Mouse (Mus musculus) common myeloid progenitor, adult 5-6 weeks (primary cell): Measurements from ENCODE around the gene Kpna7. TPM values are rescaled to one million over a fixed set of nuclear protein-coding genes. Genes with fewer than 3 reads are reported as not detected.
"Not testable (repeated sequence)": the region's sequence is repeated elsewhere in the genome, so short reads cannot be mapped to it uniquely, and the experiment has no call there.

Experiments
- ATAC-seq: replicated peaks from 2 replicates; pipeline ENCODE4 v1.8.0; 2016; ENCODE audit warnings: low read depth, mild to moderate bottlenecking, moderate TSS enrichment, inconsistent platforms; ENCODE audit not compliant: poor library complexity, severe bottlenecking
- total RNA-seq: library from RNA; stranded (forward); fragments of 200-1000, 187-1606 nt; gene quantifications from 2 replicates; pipeline ENCODE4 v1.2.3, GENCODE M21; 2017

Gene Kpna7
- total RNA-seq, 1 experiment from 2014 or later = not detected

DNA sequence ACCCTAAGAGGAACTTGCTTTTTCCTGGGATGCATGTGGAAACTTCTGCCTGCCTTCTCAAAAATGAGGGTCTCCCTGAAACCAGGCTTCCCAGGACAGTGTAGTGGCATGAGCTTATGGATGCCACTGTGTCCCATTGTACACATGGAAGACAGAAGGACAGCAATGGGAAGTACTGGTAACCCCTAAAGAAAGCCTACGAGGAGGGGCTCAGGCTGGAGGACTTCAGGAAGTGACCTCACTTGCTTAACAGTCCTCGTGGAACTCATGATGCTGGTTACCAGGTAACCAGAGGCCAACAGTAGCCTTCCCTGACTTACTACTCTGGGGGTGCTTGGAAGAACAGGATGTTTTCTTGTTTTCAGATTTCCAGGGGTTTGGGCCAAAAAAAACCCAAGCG is 41.1 kb downstream of the Kpna7 start, which contains the start of gene 1700018F24Rik:
TSS of gene 1700018F24Rik (plus strand) at position 301 of the 400 bp plus-strand sequence.
- ATAC-seq = not testable (repeated sequence)

GRCm38 (mm10) chr5:145041628-145042027 is 42.2 kb downstream of the Kpna7 start:
- ATAC-seq = peak; percentile 56; the same call in 1 of the 2 replicates

DNA sequence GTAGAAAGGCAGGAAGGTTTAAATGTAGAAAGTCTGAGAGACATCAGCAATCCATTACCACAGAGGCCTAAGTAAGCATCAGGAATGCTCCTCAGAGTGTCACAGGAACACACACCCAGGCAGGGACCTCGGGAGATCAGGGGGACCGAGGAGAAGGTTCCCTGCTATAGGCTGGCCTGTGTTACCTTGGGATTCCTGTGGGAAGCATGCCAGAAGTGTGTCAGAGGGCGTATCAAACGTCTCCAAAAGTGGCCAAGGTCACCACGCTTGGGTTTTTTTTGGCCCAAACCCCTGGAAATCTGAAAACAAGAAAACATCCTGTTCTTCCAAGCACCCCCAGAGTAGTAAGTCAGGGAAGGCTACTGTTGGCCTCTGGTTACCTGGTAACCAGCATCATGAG is 51.4 kb downstream of the Kpna7 start, which contains the start of gene Gm4871:
TSS of gene Gm4871 (minus strand) at position 364 of the 400 bp plus-strand sequence.
- not testable (repeated sequence) for ATAC-seq

DNA sequence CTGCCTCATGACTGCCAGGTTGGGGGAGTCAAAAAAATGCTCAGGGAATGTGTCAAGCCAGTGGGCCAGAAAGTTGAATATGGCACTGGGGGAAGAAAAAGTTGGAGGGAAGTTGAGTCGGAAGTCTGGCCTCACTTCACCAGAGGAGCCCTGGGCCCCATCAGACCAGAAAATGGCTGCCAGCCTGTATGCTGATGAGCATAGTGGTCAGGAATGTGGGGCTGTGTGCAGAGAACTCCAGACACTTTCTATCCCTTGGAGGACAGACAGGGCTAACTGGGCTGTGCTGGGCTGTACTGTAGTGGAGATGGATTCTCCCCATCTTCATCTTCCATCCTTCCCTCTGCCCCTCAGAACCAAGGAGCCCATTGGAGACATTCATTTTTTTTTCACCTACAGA is 53.4 kb downstream of the Kpna7 start:
- ATAC-seq = not testable (repeated sequence)

- peak; percentile 42; the same call in 1 of the 2 replicates for ATAC-seq
Observed at GRCm38 (mm10) chr5:145020712-145021111, 63.1 kb downstream of the Kpna7 start.

DNA sequence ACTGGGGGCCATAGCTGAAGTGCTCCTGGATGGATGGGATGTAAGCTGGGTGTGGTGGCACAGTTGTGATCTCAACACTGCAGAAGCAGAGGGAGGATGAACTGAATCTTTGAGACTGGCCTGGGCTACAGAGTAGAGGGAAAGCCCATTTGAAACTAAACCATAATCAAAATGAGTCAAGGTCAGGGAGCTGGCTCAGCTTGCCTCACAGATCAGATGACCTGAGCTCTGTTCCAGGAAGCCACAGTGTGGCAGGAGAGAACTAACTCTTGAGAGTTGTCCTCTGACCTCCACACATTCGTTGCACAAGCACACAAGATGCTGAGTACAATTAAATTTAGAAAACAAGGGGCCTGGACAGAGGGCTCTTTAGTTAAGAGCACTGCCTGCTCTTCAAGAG is 63.6 kb downstream of the Kpna7 start:
- ATAC-seq = not testable (repeated sequence)

GRCm38 (mm10) chr5:145016761-145017160 is 67.1 kb downstream of the Kpna7 start:
- ATAC-seq = 0 out of 2 replicates have a peak, but pooled peaks have one; percentile 42

- no peak for ATAC-seq
Observed at GRCm38 (mm10) chr5:145014278-145014677, 69.6 kb downstream of the Kpna7 start.

DNA sequence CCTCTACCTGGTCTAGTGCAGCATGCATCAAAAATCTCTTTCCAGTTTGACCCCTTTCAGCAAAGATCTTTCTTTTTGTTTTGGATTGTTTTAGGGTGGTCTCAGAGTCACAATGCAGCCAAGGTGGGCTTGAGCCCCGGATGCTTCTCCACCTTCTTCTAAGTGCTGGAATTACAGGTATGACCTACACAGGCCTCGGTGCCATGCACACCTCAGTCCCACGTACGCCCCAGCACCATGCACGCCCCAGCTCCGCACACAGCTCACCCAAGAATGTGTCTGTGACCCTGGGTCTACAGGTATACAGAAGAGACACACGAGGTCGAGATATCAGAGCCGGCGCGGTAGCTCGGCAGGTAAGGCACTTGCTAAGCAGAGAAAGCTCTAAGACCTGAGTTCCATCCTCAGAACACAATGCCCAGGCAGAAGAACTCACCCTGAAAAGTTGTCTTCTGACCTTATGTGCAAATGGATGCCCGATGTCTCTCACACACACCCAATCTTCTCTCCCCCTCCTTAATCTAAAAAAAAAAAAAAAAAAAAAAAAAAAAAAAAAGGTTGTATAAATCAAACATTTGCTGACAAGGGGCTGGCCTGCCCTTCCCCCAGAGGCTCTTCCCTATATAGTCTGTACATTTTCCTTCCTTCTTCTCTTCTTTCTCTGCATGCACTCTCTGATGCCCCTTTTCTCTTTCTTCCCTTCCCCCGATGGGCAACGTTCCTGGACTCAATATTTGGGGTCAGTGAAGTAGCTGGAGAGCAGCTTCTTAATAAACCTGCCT is 74.8 kb downstream of the Kpna7 start:
- no peak for ATAC-seq

- ATAC-seq = no peak
Observed at GRCm38 (mm10) chr5:145005596-145005995, 78.2 kb downstream of the Kpna7 start.

DNA sequence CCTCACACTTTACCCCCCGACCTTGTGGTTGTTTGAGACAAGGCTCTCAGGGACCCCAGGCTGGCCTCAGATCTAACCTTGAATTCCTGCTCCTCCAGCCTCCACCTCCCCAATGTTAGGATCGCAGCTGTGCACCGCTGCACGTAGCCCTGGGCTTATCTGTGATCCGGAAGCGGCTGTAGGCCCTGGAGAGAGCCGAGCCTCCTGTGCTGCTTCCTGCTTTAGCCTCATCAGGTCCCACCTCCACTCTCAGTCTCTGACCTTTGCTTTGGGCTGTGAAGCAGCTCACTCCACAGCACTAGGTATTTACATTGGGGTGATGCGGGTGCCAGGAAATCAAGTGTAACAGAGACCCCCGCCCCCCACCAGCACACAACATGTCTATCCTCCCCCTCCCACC is 79.3 kb downstream of the Kpna7 start:
- no peak for ATAC-seq

DNA sequence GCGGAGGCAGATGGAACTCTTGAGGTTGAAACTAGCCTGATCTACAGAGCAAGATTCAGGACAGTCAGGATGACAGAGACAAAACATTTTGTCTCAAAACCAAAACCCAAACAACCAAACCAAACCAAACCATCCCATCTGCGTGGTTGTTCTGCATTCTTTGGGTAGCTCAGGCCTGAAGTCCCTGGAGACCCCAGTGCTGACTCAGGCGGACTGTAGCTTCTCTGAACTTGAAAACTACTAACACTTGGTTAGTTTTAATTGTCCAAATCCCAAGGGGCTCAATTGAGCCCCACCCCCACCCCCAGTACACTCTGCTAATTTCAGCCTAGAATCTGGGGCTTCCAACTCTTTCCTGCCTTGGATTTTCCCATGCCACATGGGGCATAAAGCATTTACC is 80.5 kb downstream of the Kpna7 start:
- no peak for ATAC-seq

GRCm38 (mm10) chr5:144998491-144998890 is 85.3 kb downstream of the Kpna7 start:
- ATAC-seq = peak; percentile 97

DNA sequence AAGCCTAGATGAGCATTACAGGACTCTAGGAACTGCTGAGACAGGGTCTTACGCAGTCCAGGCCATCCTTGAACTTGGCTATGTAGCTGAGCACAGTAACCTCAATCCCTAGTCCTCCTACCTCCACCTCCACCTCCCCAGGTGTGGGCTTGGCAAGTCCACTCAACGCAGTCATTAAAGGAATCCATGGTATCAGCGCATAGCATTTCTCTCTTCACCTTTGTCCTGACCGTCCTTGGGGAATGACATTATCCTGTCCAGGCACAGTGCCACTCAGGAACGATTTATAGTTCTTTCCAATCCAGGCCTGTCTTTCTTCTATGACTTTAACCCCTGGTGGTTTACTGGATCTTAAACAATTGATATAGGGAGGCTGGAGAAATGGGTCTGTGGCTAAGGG is 93.3 kb downstream of the Kpna7 start:
- no peak for ATAC-seq

- ATAC-seq = no peak
Observed at GRCm38 (mm10) chr5:144990051-144990450, 93.8 kb downstream of the Kpna7 start.

DNA sequence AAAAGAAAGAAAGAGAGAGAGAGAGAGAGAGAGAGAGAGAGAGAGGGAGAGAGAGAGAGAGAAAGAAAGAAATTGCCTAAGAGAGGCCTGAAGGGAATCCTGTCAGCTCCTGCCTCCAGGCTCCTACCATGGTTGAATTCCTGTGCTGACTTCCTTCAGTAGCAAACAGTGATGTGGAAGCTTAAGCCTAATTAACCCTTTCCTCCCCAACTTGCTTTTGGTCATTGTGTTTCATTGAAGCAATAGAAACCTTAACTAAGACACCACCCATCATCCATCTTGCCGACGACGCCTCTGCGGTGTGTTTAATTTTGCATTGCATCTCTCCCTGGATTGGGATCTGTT is 94.8 kb downstream of the Kpna7 start:
- peak; percentile 18; the same call in 1 of the 2 replicates for ATAC-seq

DNA sequence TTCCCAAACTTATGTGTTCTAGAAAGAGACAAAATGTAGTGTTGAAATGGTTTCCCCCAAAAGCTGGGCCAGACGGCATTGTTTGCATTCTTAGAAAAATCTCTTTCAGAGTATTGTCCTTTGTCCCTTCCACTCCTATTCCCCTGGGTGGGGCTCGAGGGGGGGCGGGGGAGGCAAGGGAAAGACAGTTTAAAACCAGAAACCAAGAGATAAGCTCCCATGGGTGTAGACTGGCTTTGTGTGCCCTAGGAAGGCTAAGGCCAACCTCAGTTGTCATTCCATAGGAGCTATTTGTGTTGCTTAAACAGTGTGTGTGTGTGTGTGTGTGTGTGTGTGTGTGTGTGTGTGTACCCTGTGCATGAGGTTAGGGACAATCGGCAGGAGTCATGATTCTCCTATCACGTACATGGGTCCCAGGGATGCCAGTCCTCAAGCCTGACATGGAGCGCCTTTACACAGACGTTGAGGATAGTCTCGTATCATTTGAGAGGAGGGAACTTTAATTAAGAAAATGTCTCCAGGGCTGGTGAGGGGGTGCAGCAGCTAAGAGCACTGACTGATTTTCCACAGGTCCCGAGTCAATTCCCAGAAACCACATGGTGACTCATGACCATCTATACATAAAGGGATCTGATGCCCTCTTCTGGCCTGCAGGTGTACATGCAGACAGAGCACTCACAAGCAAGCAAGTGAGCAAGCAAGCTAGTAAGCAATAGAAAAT is 95.3 kb downstream of the Kpna7 start:
- peak; percentile 73 for ATAC-seq

- ATAC-seq = no peak
Observed at GRCm38 (mm10) chr5:144987561-144987960, 96.3 kb downstream of the Kpna7 start.

GRCm38 (mm10) chr5:144984839-144985238 is 99.0 kb downstream of the Kpna7 start:
- no peak for ATAC-seq

DNA sequence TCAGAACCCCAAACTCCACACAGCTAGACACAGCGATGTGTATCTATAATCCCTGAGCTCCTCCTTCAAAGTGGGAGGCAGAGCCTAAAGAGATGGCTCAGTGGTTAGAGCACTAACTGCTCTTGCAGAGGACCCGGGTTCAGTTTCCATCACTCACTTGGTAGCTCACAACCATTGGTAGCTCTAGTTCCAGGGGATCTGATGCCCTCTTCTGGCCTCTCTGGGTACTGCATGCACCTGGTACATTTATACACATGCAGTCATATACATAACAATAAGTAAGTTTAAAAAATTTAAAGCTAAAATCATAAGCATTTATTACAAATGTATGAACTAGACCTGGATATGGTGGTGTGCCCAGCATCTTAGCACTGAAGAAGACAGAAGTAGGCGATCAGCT is 100.6 kb downstream of the Kpna7 start:
- no peak for ATAC-seq

DNA sequence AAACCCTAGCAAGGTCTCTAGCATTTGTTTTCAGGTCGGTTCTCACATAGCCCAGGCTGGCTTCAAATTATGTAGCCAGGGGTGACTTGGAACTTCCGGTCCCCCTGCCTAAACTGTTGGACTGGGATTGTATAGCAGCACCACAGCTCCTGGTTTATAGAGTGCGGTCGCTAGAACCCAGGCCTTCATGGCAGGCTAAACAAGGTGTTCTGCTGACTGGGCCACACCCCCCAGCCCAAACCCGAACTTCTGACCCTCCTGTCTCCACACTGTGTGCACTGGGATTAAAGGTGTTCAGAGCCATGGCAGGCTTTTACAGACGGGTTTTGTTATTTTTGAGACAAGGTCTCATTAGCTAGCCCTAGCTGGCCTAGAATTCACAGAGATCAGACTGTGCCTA is 104.7 kb downstream of the Kpna7 start:
- no peak for ATAC-seq
